Mouse (Mus musculus): ENCODE measurements around the gene Defb39. TPM values are rescaled to one million over a fixed set of nuclear protein-coding genes. Genes with fewer than 3 reads are reported as not detected.

Defb39 gene
- not detected in 2 replicates for polyA plus RNA-seq (2015; fragmentation: Nextera tagmentation; extraction: Ambion mirVana)

GRCm38 (mm10) chr8:19064710-19065109 lies at the start of gene Defb39:
Defb39 (minus strand) TSS chr8:19064810.
- no peaks in the 10 kb centered on the region for H3K9me3 ChIP-seq (ENCODE audit: low read length)
- H3K36me3 ChIP-seq (ENCODE audit: insufficient read depth, low read length): no peaks in the 10 kb centered on the region
- 60% methylated on average over 1 of the region's 1 CpGs for WGBS
- H3K27me3 ChIP-seq (replicated peaks; ENCODE audit: insufficient read depth, low read length): no peaks in the 10 kb centered on the region
- no peaks in the 10 kb centered on the region for H3K4me1 ChIP-seq (ENCODE audit: insufficient read depth, low read depth, low read length)
- H3K9ac ChIP-seq (replicated peaks; ENCODE audit: low read depth): no peak within 1 kb of the TSS
- TF ChIP-seq EP300 (IDR thresholded peaks at IDR 0.05) (no peak), CTCF (IDR thresholded peaks at IDR 0.05) (no peak)
- no peak within 1 kb of the TSS for H3K27ac ChIP-seq (ENCODE audit: low read length)
- H3K4me2 ChIP-seq (replicated peaks; ENCODE audit: low read depth, low read length): no peak within 1 kb of the TSS
- H3K4me3 ChIP-seq (ENCODE audit: low read depth, low read length): no peak within 1 kb of the TSS
- DNase-seq (ENCODE audit: low spot score) (no peak), ATAC-seq (no peak)

GRCm38 (mm10) chr8:19066013-19066412 lies 1.4 kb upstream of the Defb39 start:
- H3K4me2 ChIP-seq (replicated peaks; ENCODE audit: low read depth, low read length): no peak overlapping the region
- ATAC-seq (no peak), DNase-seq (ENCODE audit: low spot score) (no peak)
- H3K4me3 ChIP-seq (ENCODE audit: low read depth, low read length): no peak overlapping the region
- TF ChIP-seq EP300 (IDR thresholded peaks at IDR 0.05) (no peak), CTCF (IDR thresholded peaks at IDR 0.05) (no peak)
- no peaks in the 10 kb centered on the region for H3K36me3 ChIP-seq (ENCODE audit: insufficient read depth, low read length)
- 63% methylated on average over 2 of the region's 2 CpGs for WGBS
- no peaks in the 10 kb centered on the region for H3K9me3 ChIP-seq (ENCODE audit: low read length)
- no peaks in the 10 kb centered on the region for H3K4me1 ChIP-seq (ENCODE audit: insufficient read depth, low read depth, low read length)
- no peaks in the 10 kb centered on the region for H3K27me3 ChIP-seq (replicated peaks; ENCODE audit: insufficient read depth, low read length)
- no peak overlapping the region for H3K27ac ChIP-seq (ENCODE audit: low read length)
- no peak overlapping the region for H3K9ac ChIP-seq (replicated peaks; ENCODE audit: low read depth)

GRCm38 (mm10) chr8:19062891-19063290 lies 1.7 kb downstream of the Defb39 start:
- no peaks in the 10 kb centered on the region for H3K36me3 ChIP-seq (ENCODE audit: insufficient read depth, low read length)
- no peaks in the 10 kb centered on the region for H3K9me3 ChIP-seq (ENCODE audit: low read length)
- DNase-seq (ENCODE audit: low spot score): no peak
- ATAC-seq: no peak
- no peaks in the 10 kb centered on the region for H3K27me3 ChIP-seq (replicated peaks; ENCODE audit: insufficient read depth, low read length)
- H3K4me1 ChIP-seq (ENCODE audit: insufficient read depth, low read depth, low read length): no peaks in the 10 kb centered on the region
- no peak overlapping the region for H3K9ac ChIP-seq (replicated peaks; ENCODE audit: low read depth)
- H3K4me3 ChIP-seq (ENCODE audit: low read depth, low read length): no peak overlapping the region
- no peak overlapping the region for H3K27ac ChIP-seq (ENCODE audit: low read length)
- no peak overlapping the region for H3K4me2 ChIP-seq (replicated peaks; ENCODE audit: low read depth, low read length)
- no peak for TF ChIP-seq CTCF (IDR thresholded peaks at IDR 0.05)
- no peak for TF ChIP-seq EP300 (IDR thresholded peaks at IDR 0.05)

- Histone ChIP-seq H3K4me3 (ENCODE audit: low read depth, low read length) (no peak overlapping the region), H3K4me1 (ENCODE audit: insufficient read depth, low read depth, low read length) (no peaks in the 10 kb centered on the region), H3K27ac (ENCODE audit: low read length) (no peak overlapping the region), H3K9ac (replicated peaks; ENCODE audit: low read depth) (no peak overlapping the region), H3K36me3 (ENCODE audit: insufficient read depth, low read length) (no peaks in the 10 kb centered on the region), H3K27me3 (replicated peaks; ENCODE audit: insufficient read depth, low read length) (no peaks in the 10 kb centered on the region), H3K9me3 (ENCODE audit: low read length) (no peaks in the 10 kb centered on the region), H3K4me2 (replicated peaks; ENCODE audit: low read depth, low read length) (no peak overlapping the region)
- 93% methylated on average over 14 of the region's 14 CpGs for WGBS
- DNase-seq (ENCODE audit: low spot score) (no peak), ATAC-seq (no peak)
- TF ChIP-seq EP300 (IDR thresholded peaks at IDR 0.05) (no peak), CTCF (IDR thresholded peaks at IDR 0.05) (no peak)
These were observed 19.4 kb downstream of the Defb39 start for GRCm38 (mm10) chr8:19045242-19045641.

- Histone ChIP-seq H3K4me1 (ENCODE audit: insufficient read depth, low read depth, low read length) (no peaks in the 10 kb centered on the region), H3K4me3 (ENCODE audit: low read depth, low read length) (no peak within 1 kb of the TSS), H3K4me2 (replicated peaks; ENCODE audit: low read depth, low read length) (no peak within 1 kb of the TSS), H3K9ac (replicated peaks; ENCODE audit: low read depth) (no peak within 1 kb of the TSS), H3K27me3 (replicated peaks; ENCODE audit: insufficient read depth, low read length) (no peaks in the 10 kb centered on the region), H3K9me3 (ENCODE audit: low read length) (no peaks in the 10 kb centered on the region), H3K27ac (ENCODE audit: low read length) (no peak within 1 kb of the TSS), H3K36me3 (ENCODE audit: insufficient read depth, low read length) (no peaks in the 10 kb centered on the region)
- DNase-seq (ENCODE audit: low spot score) (no peak), ATAC-seq (no peak)
- WGBS: 67% methylated on average over 1 of the region's 1 CpGs
- TF ChIP-seq EP300 (IDR thresholded peaks at IDR 0.05) (no peak), CTCF (IDR thresholded peaks at IDR 0.05) (no peak)
These were observed 38.1 kb downstream of the Defb39 start, which contains the start of gene Defb38 for GRCm38 (mm10) chr8:19026466-19026865. Defb38 (minus strand) TSS chr8:19026566.

Other genes starting within 250 kb of the Defb39 start
- gene Defb40, start 86.6 kb downstream of the Defb39 start, polyA plus RNA-seq (2015; fragmentation: Nextera tagmentation; extraction: Ambion mirVana): not detected in 2 replicates
- gene Defb37, start 73.8 kb downstream of the Defb39 start, polyA plus RNA-seq (2015; fragmentation: Nextera tagmentation; extraction: Ambion mirVana): not detected in 2 replicates
- not detected in 2 replicates for gene Defb38, start 38.2 kb downstream of the Defb39 start, polyA plus RNA-seq (2015; fragmentation: Nextera tagmentation; extraction: Ambion mirVana)
- gene Defb12, start 50.0 kb upstream of the Defb39 start, polyA plus RNA-seq (2015; fragmentation: Nextera tagmentation; extraction: Ambion mirVana): not detected in 2 replicates
- gene Defb34, start 58.9 kb upstream of the Defb39 start, polyA plus RNA-seq (2015; fragmentation: Nextera tagmentation; extraction: Ambion mirVana): not detected in 2 replicates
- not detected in 2 replicates for gene Gm45826, start 76.0 kb upstream of the Defb39 start, polyA plus RNA-seq (2015; fragmentation: Nextera tagmentation; extraction: Ambion mirVana)
- not detected in 2 replicates for gene Defb14, start 129.5 kb upstream of the Defb39 start, polyA plus RNA-seq (2015; fragmentation: Nextera tagmentation; extraction: Ambion mirVana)
- not detected in 2 replicates for gene Defb4, start 133.9 kb upstream of the Defb39 start, polyA plus RNA-seq (2015; fragmentation: Nextera tagmentation; extraction: Ambion mirVana)
- gene Defb6, start 160.7 kb upstream of the Defb39 start, polyA plus RNA-seq (2015; fragmentation: Nextera tagmentation; extraction: Ambion mirVana): not detected in 2 replicates
- not detected in 2 replicates for gene Defb46, start 175.1 kb upstream of the Defb39 start, polyA plus RNA-seq (2015; fragmentation: Nextera tagmentation; extraction: Ambion mirVana)
- gene Defb5, start 182.8 kb upstream of the Defb39 start, polyA plus RNA-seq (2015; fragmentation: Nextera tagmentation; extraction: Ambion mirVana): not detected in 2 replicates
- gene Defb3, start 228.6 kb upstream of the Defb39 start, polyA plus RNA-seq (2015; fragmentation: Nextera tagmentation; extraction: Ambion mirVana): not detected in 2 replicates

Measured in lung, postnatal 0 days (tissue).